Mouse (Mus musculus): Measurements from ENCODE around the gene Bmp5. TPM values are rescaled to one million over a fixed set of nuclear protein-coding genes. Genes with fewer than 3 reads are reported as not detected.

The Bmp5 gene
- total and polyA plus RNA-seq, 3 experiments, result not detected

DNA sequence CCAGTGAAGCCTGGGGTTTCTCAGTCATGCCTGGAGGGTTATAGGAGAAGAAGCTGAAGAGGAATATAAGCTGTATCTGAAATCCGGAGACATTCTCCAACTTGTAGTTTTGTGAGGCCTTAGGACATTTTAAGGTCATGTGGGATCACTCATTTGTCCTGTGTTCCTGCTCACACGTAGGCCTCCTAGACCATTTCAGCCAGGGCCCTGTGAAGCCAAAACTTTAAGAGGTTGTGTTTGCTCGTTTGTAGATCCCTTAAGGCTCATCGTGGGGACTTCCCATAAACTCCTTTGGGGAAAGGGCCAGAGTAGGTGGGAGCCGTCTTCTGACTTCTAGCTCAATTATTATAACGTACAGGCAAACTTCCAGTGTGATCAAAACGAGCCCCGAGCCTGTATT lies 121.8 kb downstream of the Bmp5 start:
- H3K9ac ChIP-seq (ENCODE audit: insufficient read depth, low read depth), result no peak overlapping the region
- H3K4me1 ChIP-seq (ENCODE audit: control insufficient read depth in 1 of 2, insufficient read depth in 2 of 2), result peaks cover 0 to 9% of the 10 kb centered on the region in 2 experiments; a peak in 3 of 4 replicates
- no peak for TF ChIP-seq MAFK (IDR thresholded peaks at IDR 0.05; ENCODE audit: insufficient replicate concordance, low read length)
- TF ChIP-seq EP300 (IDR thresholded peaks at IDR 0.05; ENCODE audit: low read length), result no peak
- TF ChIP-seq JUN (IDR thresholded peaks at IDR 0.05; ENCODE audit: insufficient read depth, low read depth, low read length), result no peak
- no peak for TF ChIP-seq MYC (IDR thresholded peaks at IDR 0.05; ENCODE audit: low read depth, low read length)
- TF ChIP-seq NELFE (IDR thresholded peaks at IDR 0.05; ENCODE audit: low read depth, low read length), result no peak
- no peak for TF ChIP-seq TCF12 (IDR thresholded peaks at IDR 0.05; ENCODE audit: low read depth, low read length)
- no peak for TF ChIP-seq POLR2A (IDR thresholded peaks at IDR 0.05; ENCODE audit: low read depth, low read length)
- TF ChIP-seq BHLHE40 (IDR thresholded peaks at IDR 0.05; ENCODE audit: low read depth, low read length), result no peak
- no peak overlapping the region for H3K4me2 ChIP-seq (ENCODE audit: insufficient read depth, low read depth, poor library complexity, severe bottlenecking)
- in situ Hi-C loops (cut with MboI; ENCODE audit: low pct_ligation_motif_present, low pct_unique_long_range_greater_than_20kb, low sequenced_read_pairs) (no loop called here), dilution Hi-C loops (cut with MboI; ENCODE audit: extremely low pct_ligation_motif_present, extremely low pct_unique_long_range_greater_than_20kb, low sequenced_read_pairs) (no loop called here)
- DNase-seq (ENCODE audit: extremely low read depth), result peak; percentile 6
- H3K4me3 ChIP-seq (replicated peaks in 1 of 3; ENCODE audit: low read depth in 2 of 3, low read length in 2 of 3, poor library complexity in 1 of 3), result no peak overlapping the region
- no peaks in the 10 kb centered on the region for H3K9me3 ChIP-seq (replicated peaks; ENCODE audit: low read length)
- no peaks in the 10 kb centered on the region for H3K79me2 ChIP-seq (replicated peaks; ENCODE audit: control insufficient read depth, extremely low read depth, insufficient read depth, poor library complexity, severe bottlenecking)
- no peaks in the 10 kb centered on the region for H3K36me3 ChIP-seq (replicated peaks in 1 of 2; ENCODE audit: control insufficient read depth in 1 of 2, insufficient read depth in 1 of 2, low read length in 1 of 2)
- no peak overlapping the region for H3K27ac ChIP-seq (ENCODE audit: insufficient read depth, low read depth)
- no peaks in the 10 kb centered on the region for H3K27me3 ChIP-seq (replicated peaks)

- dilution Hi-C loops (cut with MboI; ENCODE audit: extremely low pct_ligation_motif_present, extremely low pct_unique_long_range_greater_than_20kb, low sequenced_read_pairs) (no loop called here), in situ Hi-C loops (cut with MboI; ENCODE audit: low pct_ligation_motif_present, low pct_unique_long_range_greater_than_20kb, low sequenced_read_pairs) (no loop called here)
- H3K9ac ChIP-seq (ENCODE audit: insufficient read depth, low read depth), result no peak overlapping the region
- H3K4me1 ChIP-seq (ENCODE audit: control insufficient read depth in 1 of 2, insufficient read depth in 2 of 2), result peaks cover 0 to 9% of the 10 kb centered on the region in 2 experiments; a peak in 3 of 4 replicates
- H3K27me3 ChIP-seq (replicated peaks), result no peaks in the 10 kb centered on the region
- no peaks in the 10 kb centered on the region for H3K79me2 ChIP-seq (replicated peaks; ENCODE audit: control insufficient read depth, extremely low read depth, insufficient read depth, poor library complexity, severe bottlenecking)
- no peak overlapping the region for H3K4me2 ChIP-seq (ENCODE audit: insufficient read depth, low read depth, poor library complexity, severe bottlenecking)
- no peak for TF ChIP-seq GABPA (IDR thresholded peaks at IDR 0.05; ENCODE audit: insufficient replicate concordance, low read depth, low read length)
- no peaks in the 10 kb centered on the region for H3K36me3 ChIP-seq (replicated peaks in 1 of 2; ENCODE audit: control insufficient read depth in 1 of 2, insufficient read depth in 1 of 2, low read length in 1 of 2)
- DNase-seq (ENCODE audit: extremely low read depth), result no peak
- no peak overlapping the region for H3K4me3 ChIP-seq (replicated peaks in 1 of 3; ENCODE audit: low read depth in 2 of 3, low read length in 2 of 3, poor library complexity in 1 of 3)
- H3K9me3 ChIP-seq (replicated peaks; ENCODE audit: low read length), result no peaks in the 10 kb centered on the region
- no peak overlapping the region for H3K27ac ChIP-seq (ENCODE audit: insufficient read depth, low read depth)
Measured at GRCm38 (mm10) chr9:75898022-75898421, 122.9 kb downstream of the Bmp5 start.

DNA sequence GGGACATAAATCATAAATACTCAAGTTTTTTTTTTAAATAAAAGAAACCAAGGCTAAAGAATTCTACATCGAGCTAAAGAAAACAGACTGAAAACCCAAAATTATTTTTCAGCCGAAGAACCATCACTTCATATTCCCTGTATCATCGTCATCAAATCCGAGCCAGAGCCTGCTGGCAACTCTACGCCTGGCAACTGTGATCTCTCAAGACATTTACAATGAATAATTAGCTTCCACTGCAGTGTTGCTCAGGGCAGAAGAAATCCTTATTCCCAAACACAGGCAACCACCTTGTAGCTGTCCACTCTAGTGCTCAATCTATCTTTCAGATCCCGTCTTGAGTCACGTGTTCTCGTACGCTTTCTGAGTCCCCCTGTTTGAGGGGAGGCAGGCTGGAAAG lies 126.1 kb downstream of the Bmp5 start:
- H3K27me3 ChIP-seq (replicated peaks), result no peaks in the 10 kb centered on the region
- H3K9me3 ChIP-seq (replicated peaks; ENCODE audit: low read length), result no peaks in the 10 kb centered on the region
- no peaks in the 10 kb centered on the region for H3K79me2 ChIP-seq (replicated peaks; ENCODE audit: control insufficient read depth, extremely low read depth, insufficient read depth, poor library complexity, severe bottlenecking)
- H3K4me2 ChIP-seq (ENCODE audit: insufficient read depth, low read depth, poor library complexity, severe bottlenecking), result no peak overlapping the region
- in situ Hi-C loops (cut with MboI; ENCODE audit: low pct_ligation_motif_present, low pct_unique_long_range_greater_than_20kb, low sequenced_read_pairs) (no loop called here), dilution Hi-C loops (cut with MboI; ENCODE audit: extremely low pct_ligation_motif_present, extremely low pct_unique_long_range_greater_than_20kb, low sequenced_read_pairs) (no loop called here)
- no peak overlapping the region for H3K4me3 ChIP-seq (replicated peaks in 1 of 3; ENCODE audit: low read depth in 2 of 3, low read length in 2 of 3, poor library complexity in 1 of 3)
- peaks cover 0 to 9% of the 10 kb centered on the region in 2 experiments; a peak in 3 of 4 replicates for H3K4me1 ChIP-seq (ENCODE audit: control insufficient read depth in 1 of 2, insufficient read depth in 2 of 2)
- TF ChIP-seq MAX (IDR thresholded peaks at IDR 0.05; ENCODE audit: low read length), result no peak
- no peak for TF ChIP-seq JUN (IDR thresholded peaks at IDR 0.05; ENCODE audit: insufficient read depth, low read depth, low read length)
- TF ChIP-seq KAT2A (IDR thresholded peaks at IDR 0.05; ENCODE audit: insufficient replicate concordance, low read length), result no peak
- no peak for TF ChIP-seq BHLHE40 (IDR thresholded peaks at IDR 0.05; ENCODE audit: low read depth, low read length)
- TF ChIP-seq TBP (conservative IDR thresholded peaks at IDR 0.05; ENCODE audit: low read depth, low read length), result no peak
- no peak for TF ChIP-seq POLR2AphosphoS2 (IDR thresholded peaks at IDR 0.05; ENCODE audit: low read depth, low read length)
- TF ChIP-seq NELFE (IDR thresholded peaks at IDR 0.05; ENCODE audit: low read depth, low read length), result no peak
- no peak for TF ChIP-seq ETS1 (conservative IDR thresholded peaks at IDR 0.05; ENCODE audit: low read depth, low read length)
- no peak for DNase-seq (ENCODE audit: extremely low read depth)
- H3K36me3 ChIP-seq (replicated peaks in 1 of 2; ENCODE audit: control insufficient read depth in 1 of 2, insufficient read depth in 1 of 2, low read length in 1 of 2), result no peaks in the 10 kb centered on the region
- no peak overlapping the region for H3K9ac ChIP-seq (ENCODE audit: insufficient read depth, low read depth)
- H3K27ac ChIP-seq (ENCODE audit: insufficient read depth, low read depth), result no peak overlapping the region

All from CH12.LX (cell line).